Mouse (Mus musculus) liver, embryonic 14.5 days (tissue): Measurements from ENCODE around the gene Slu7. TPM values are rescaled to one million over a fixed set of nuclear protein-coding genes. Genes with fewer than 3 reads are reported as not detected.

Experiments used
- ATAC-seq: fragments of 200-750 bp; cut with Nextera tagmentation; 2 replicates; pipeline ENCODE4 v1.8.0; 2017; ENCODE audit warnings: moderate number of reproducible peaks, mild to moderate bottlenecking, moderate library complexity; ENCODE audit not compliant: insufficient read depth
- DNase-seq, 3 experiments: peaks; one replicate each; pipeline ENCODE4 v3.0.0-alpha.2; 2012 to 2013; ENCODE audit warnings: low read depth in 3 of 3, low spot score in 3 of 3
- H3K27ac ChIP-seq: fragments of 300-500 bp; sonication (generic); 2 replicates; pipeline ENCODE4 v1.5.1; 2014; ENCODE audit warnings: moderate library complexity, mild to moderate bottlenecking, control low read depth, inconsistent platforms
- H3K27me3 ChIP-seq: fragments of 300-500 bp; sonication (generic); 2 replicates; pipeline ENCODE4 v1.6.1; 2014; ENCODE audit warnings: mild to moderate bottlenecking, low read length, moderate library complexity; ENCODE audit not compliant: control insufficient read depth, insufficient read depth
- H3K36me3 ChIP-seq: fragments of 300-500 bp; sonication (generic); replicated peaks from 2 replicates; pipeline ENCODE4 v1.6.1; 2014; ENCODE audit warnings: low read depth; ENCODE audit not compliant: control insufficient read depth, insufficient read depth
- H3K4me1 ChIP-seq, 2 experiments: fragments of 200-500 bp in 1 of 2; fragments of 300-500 bp in 1 of 2; sonication (generic) in 1 of 2; replicated peaks; 2 replicates each; pipeline ENCODE4 v1.6.1; 2012 to 2014; ENCODE audit warnings: antibody characterized with exemption in 1 of 2, inconsistent platforms in 1 of 2, low read length in 1 of 2; ENCODE audit not compliant: control insufficient read depth in 2 of 2, insufficient read depth in 2 of 2
- H3K4me2 ChIP-seq: fragments of 300-500 bp; sonication (generic); 2 replicates; pipeline ENCODE4 v1.6.1; 2014; ENCODE audit warnings: low read depth, mild to moderate bottlenecking, control low read depth, moderate library complexity
- H3K4me3 ChIP-seq, 2 experiments: fragments of 200-500 bp in 1 of 2; fragments of 300-500 bp in 1 of 2; sonication (generic) in 1 of 2; 2 replicates each; pipeline ENCODE4 v1.5.1; 2012 to 2014; ENCODE audit warnings: low read depth in 2 of 2, low read length in 2 of 2, mild to moderate bottlenecking in 2 of 2, control low read depth in 1 of 2, inconsistent platforms in 1 of 2, moderate library complexity in 1 of 2; ENCODE audit not compliant: insufficient read depth in 1 of 2
- H3K9ac ChIP-seq: fragments of 300-500 bp; sonication (generic); replicated peaks from 2 replicates; pipeline ENCODE4 v1.6.1; 2014; ENCODE audit warnings: mild to moderate bottlenecking, control low read depth, moderate library complexity
- H3K9me3 ChIP-seq: fragments of 300-500 bp; sonication (generic); 2 replicates; pipeline ENCODE4 v1.6.1; 2016; ENCODE audit warnings: low read length, mixed read lengths; ENCODE audit not compliant: control insufficient read depth
- CTCF ChIP-seq: IDR thresholded peaks from 2 replicates; pipeline ENCODE4 v1.5.1; 2016; ENCODE audit warnings: antibody characterized with exemption, low read depth, control low read depth
- EP300 ChIP-seq: IDR thresholded peaks from 2 replicates; pipeline ENCODE4 v1.6.1; 2016; ENCODE audit warnings: antibody characterized with exemption, low read depth
- WGBS: fragments of 180-500 bp; shearing (Covaris S2); extraction: QIAGEN DNeasy Blood & Tissue Kit; methylation state at CpG from one replicate; pipeline ENCODE4 v1.1.7; 2014; ENCODE audit not compliant: insufficient replicate concordance; 5-methylcytosine and 5-hydroxymethylcytosine counted together
- polyA plus RNA-seq, 2 experiments: library from polyadenylated mRNA; depleted of rRNA in 1 of 2; stranded (reverse) in 1 of 2; unstranded in 1 of 2; fragments of >200 nt; fragmentation: Nextera tagmentation in 1 of 2; extraction: Ambion mirVana in 1 of 2; gene quantifications; 2 replicates each; pipeline versions ENCODE4 v1.2.1 to v1.2.3; 2012 to 2014

The Slu7 gene
- 2.1 and 4.9 TPM in 2 replicates for polyA plus RNA-seq (2012; rRNA removed)
- polyA plus RNA-seq (2014; fragmentation: Nextera tagmentation; extraction: Ambion mirVana): 20.8 and 24.1 TPM in 2 replicates

GRCm38 (mm10) chr11:43433254-43434023 lies at the start of gene Slu7:
TSS of gene Slu7 (plus strand) at chr11:43433744.
- peak within 1 kb of the TSS; percentile 94 for H3K9ac ChIP-seq
- H3K4me2 ChIP-seq: peak within 1 kb of the TSS; percentile 75
- no peaks in the 10 kb centered on the region for H3K9me3 ChIP-seq
- WGBS: 8% methylated on average over 38 of the region's 38 CpGs
- H3K36me3 ChIP-seq: peaks cover 3% of the 10 kb centered on the region
- peak within 1 kb of the TSS; percentile 78 to 92 for H3K4me3 ChIP-seq
- peak; percentile 64 to 73 (median 68) for DNase-seq
- TF ChIP-seq CTCF (no peak), EP300 (0 out of 2 replicates have a peak, but pooled peaks have one; percentile 15)
- peak within 1 kb of the TSS; percentile 60 for H3K27ac ChIP-seq
- H3K27me3 ChIP-seq: no peaks in the 10 kb centered on the region
- peaks cover 0 to 7% of the 10 kb centered on the region in 2 experiments; a peak in 3 of 4 replicates for H3K4me1 ChIP-seq
- peak; percentile 83 for ATAC-seq

- no peaks in the 10 kb centered on the region for H3K36me3 ChIP-seq
- no peak for TF ChIP-seq CTCF
- no peak for TF ChIP-seq EP300
- WGBS: 2% methylated on average over 18 of the region's 18 CpGs
- DNase-seq (peak in 2 of 3 experiments; percentile 11), ATAC-seq (peak; percentile 68)
- peak overlapping the region; percentile 9 for H3K4me2 ChIP-seq
- peak overlapping the region in 1 of 2 experiments; percentile 32; a peak in 3 of 4 replicates for H3K4me3 ChIP-seq
- H3K4me1 ChIP-seq: peaks cover 0 to 3% of the 10 kb centered on the region in 2 experiments; a peak in 1 of 4 replicates
- no peaks in the 10 kb centered on the region for H3K9me3 ChIP-seq
- H3K9ac ChIP-seq: no peak overlapping the region
- no peak overlapping the region for H3K27ac ChIP-seq
- H3K27me3 ChIP-seq: no peaks in the 10 kb centered on the region; the same call in 1 of the 2 replicates
Observed at GRCm38 (mm10) chr11:43385055-43385649, 48.4 kb upstream of the Slu7 start.

- no peaks in the 10 kb centered on the region for H3K36me3 ChIP-seq
- no peak for TF ChIP-seq CTCF
- TF ChIP-seq EP300: no peak
- no peaks in the 10 kb centered on the region for H3K9me3 ChIP-seq
- H3K9ac ChIP-seq: no peak overlapping the region
- H3K27me3 ChIP-seq: no peaks in the 10 kb centered on the region; the same call in 1 of the 2 replicates
- ATAC-seq: no peak; the same call in 1 of the 2 replicates
- H3K4me1 ChIP-seq: peaks cover 0 to 3% of the 10 kb centered on the region in 2 experiments; a peak in 1 of 4 replicates
- no peak overlapping the region; a peak in 1 of 4 replicates for H3K4me3 ChIP-seq
- peak overlapping the region; percentile 9 for H3K4me2 ChIP-seq
- H3K27ac ChIP-seq: no peak overlapping the region
- WGBS: 8% methylated on average over 8 of the region's 8 CpGs
- no peak for DNase-seq
Observed at GRCm38 (mm10) chr11:43385716-43386115, 47.8 kb upstream of the Slu7 start.

- ATAC-seq (no peak), DNase-seq (no peak)
- Histone ChIP-seq H3K27me3 (no peaks in the 10 kb centered on the region; the same call in 1 of the 2 replicates), H3K27ac (no peak overlapping the region), H3K4me1 (peaks cover 0 to 3% of the 10 kb centered on the region in 2 experiments; a peak in 1 of 4 replicates), H3K4me3 (no peak overlapping the region), H3K36me3 (no peaks in the 10 kb centered on the region), H3K9me3 (no peaks in the 10 kb centered on the region), H3K9ac (no peak overlapping the region), H3K4me2 (no peak overlapping the region)
- 72% methylated on average over 14 of the region's 14 CpGs for WGBS
- TF ChIP-seq CTCF (no peak), EP300 (no peak)
Observed at GRCm38 (mm10) chr11:43387004-43387880, 46.3 kb upstream of the Slu7 start.
